In the genomic region with DNA sequence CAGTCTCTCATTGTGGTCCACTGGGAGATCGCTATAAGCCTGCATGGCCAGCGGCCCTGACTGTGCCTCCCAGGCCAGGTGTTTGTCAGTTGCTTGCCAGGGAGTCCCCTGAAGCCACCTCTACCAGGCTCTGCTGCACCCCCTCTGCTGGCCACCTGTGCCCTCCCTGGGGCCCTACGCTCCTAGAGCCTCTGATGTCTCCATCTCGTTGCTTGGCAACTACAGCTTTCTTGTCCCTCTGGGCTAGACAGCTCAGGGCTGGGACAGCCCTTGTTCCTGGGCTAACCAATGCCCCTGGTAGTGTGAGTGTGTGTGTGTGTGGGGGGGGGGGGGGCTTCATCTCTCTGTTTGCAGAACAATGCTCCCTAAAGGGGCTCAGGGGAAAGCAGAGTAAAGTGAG, we compare ENCODE assay signal across 13 mouse cellular contexts. TPM values are rescaled to one million over a fixed set of nuclear protein-coding genes. Genes with fewer than 3 reads are reported as not detected.
DNase-seq lines count a peak whose midpoint lies in the region; ATAC-seq and TF ChIP-seq lines count a peak whose summit lies in the region.
"Had no signal": no experiment of that assay in that cellular context is flagged by ENCODE, and none has a peak within 500 bp of the region (broad histone marks: within the 10 kb centered on the region; RNA-seq: fewer than 3 reads in every experiment).

No protein-coding gene starts in this region.

- H3K9ac ChIP-seq in neural tube, embryonic 11.5 days (ENCODE audit: low read length), result no peak overlapping the region
- no peak overlapping the region for H3K9ac ChIP-seq in hindbrain, embryonic 12.5 days
- H3K9ac ChIP-seq in midbrain, postnatal 0 days (replicated peaks; ENCODE audit: low read length, poor library complexity, severe bottlenecking), result no peak overlapping the region

- no peak for ATAC-seq in neural tube, embryonic 11.5 days (ENCODE audit: insufficient read depth, low FRiP score, low TSS enrichment)
- peak; percentile 85 for ATAC-seq in hindbrain, embryonic 12.5 days (ENCODE audit: low FRiP score)
- ATAC-seq in midbrain, postnatal 0 days (ENCODE audit: low FRiP score), result peak; percentile 50; the same call in 1 of the 2 replicates
- ATAC-seq: inflammation-experienced regulatory T-cells, adult 6 months had no signal

- H3K9me3 ChIP-seq in neural tube, embryonic 11.5 days (ENCODE audit: control insufficient read depth, low read length), result no peaks in the 10 kb centered on the region
- H3K9me3 ChIP-seq in hindbrain, embryonic 12.5 days (replicated peaks), result no peaks in the 10 kb centered on the region
- H3K9me3 ChIP-seq in midbrain, postnatal 0 days (ENCODE audit: low read length), result no peaks in the 10 kb centered on the region

- H3K36me3 ChIP-seq in neural tube, embryonic 11.5 days (ENCODE audit: control insufficient read depth, insufficient read depth, low read length), result no peaks in the 10 kb centered on the region
- H3K36me3 ChIP-seq in hindbrain, embryonic 12.5 days, result no peaks in the 10 kb centered on the region
- H3K36me3 ChIP-seq in midbrain, postnatal 0 days (ENCODE audit: insufficient read depth, low read length), result no peaks in the 10 kb centered on the region

- peak; percentile 25 for DNase-seq in neural tube, embryonic 11.5 days (ENCODE audit: low spot score)
- no peak for DNase-seq in neural tube, embryonic 10.5 days (ENCODE audit: extremely low spot score, low spot score)
- DNase-seq in midbrain, postnatal 0 days (ENCODE audit: low spot score), result peak; percentile 15
- no peak for DNase-seq in frontal cortex, postnatal 10 days (ENCODE audit: low spot score in 2 of 2)
- no peak for DNase-seq in lung, postnatal 25 days (ENCODE audit: low spot score)
- no peak for DNase-seq in ovary, postnatal 14 days (ENCODE audit: low spot score)
- DNase-seq: cerebellum, postnatal 14 days; heart, adult 2 months; kidney, postnatal 4 days; left cerebral cortex, postnatal 4 days had no signal

- TF ChIP-seq CTCF in midbrain, postnatal 0 days (IDR thresholded peaks at IDR 0.05), result peak; percentile 15; the same call in 1 of the 2 replicates

- 55% methylated on average over 4 of the region's 4 CpGs for WGBS in neural tube, embryonic 11.5 days
- WGBS in hindbrain, embryonic 12.5 days, result 30% methylated on average over 4 of the region's 4 CpGs
- WGBS in midbrain, postnatal 0 days, result 40% methylated on average over 4 of the region's 4 CpGs

- H3K4me1 ChIP-seq in neural tube, embryonic 11.5 days (ENCODE audit: control insufficient read depth, insufficient read depth, low read length), result no peaks in the 10 kb centered on the region
- H3K4me1 ChIP-seq in hindbrain, embryonic 12.5 days, result peaks cover 11% of the 10 kb centered on the region
- H3K4me1 ChIP-seq in midbrain, postnatal 0 days (ENCODE audit: insufficient read depth, low read length), result no peaks in the 10 kb centered on the region

- H3K27me3 ChIP-seq in neural tube, embryonic 11.5 days (ENCODE audit: control insufficient read depth, insufficient read depth, low read length), result no peaks in the 10 kb centered on the region
- no peaks in the 10 kb centered on the region for H3K27me3 ChIP-seq in hindbrain, embryonic 12.5 days
- H3K27me3 ChIP-seq in midbrain, postnatal 0 days (ENCODE audit: insufficient read depth, low read length), result no peaks in the 10 kb centered on the region

- H3K4me3 ChIP-seq in neural tube, embryonic 11.5 days (ENCODE audit: low read depth, low read length), result no peak overlapping the region
- H3K4me3 ChIP-seq in hindbrain, embryonic 12.5 days, result no peak overlapping the region
- no peak overlapping the region for H3K4me3 ChIP-seq in midbrain, postnatal 0 days (ENCODE audit: low read depth, low read length)
- H3K4me3 ChIP-seq: heart, adult 2 months had no signal

- no peak overlapping the region for H3K27ac ChIP-seq in neural tube, embryonic 11.5 days (ENCODE audit: low read depth, low read length)
- no peak overlapping the region for H3K27ac ChIP-seq in hindbrain, embryonic 12.5 days
- no peak overlapping the region for H3K27ac ChIP-seq in midbrain, postnatal 0 days (ENCODE audit: low read depth, low read length)
- H3K27ac ChIP-seq: heart, adult 2 months had no signal

- no peak overlapping the region for H3K4me2 ChIP-seq in neural tube, embryonic 11.5 days (ENCODE audit: low read depth)
- H3K4me2 ChIP-seq in hindbrain, embryonic 12.5 days (replicated peaks), result no peak overlapping the region
- H3K4me2 ChIP-seq in midbrain, postnatal 0 days (ENCODE audit: low read depth, low read length, poor library complexity, severe bottlenecking), result no peak overlapping the region

RNA-seq across cellular contexts. Expression of a gene that starts 10.1 kb away (rescaled TPM):
- 41.4 and 44.8 TPM in 2 replicates for polyA plus RNA-seq in neural tube, embryonic 11.5 days (2014; fragmentation: Nextera tagmentation; extraction: Ambion mirVana)
- polyA plus RNA-seq in hindbrain, embryonic 12.5 days (2016; fragmentation: Nextera tagmentation; extraction: Ambion mirVana), result 35.9 and 39.3 TPM in 2 replicates
- 8.9 and 9.3 TPM in 2 replicates for total RNA-seq in midbrain, postnatal 0 days (2014; rRNA removed)
- 4.1 and 4.7 TPM in 2 replicates for polyA plus RNA-seq in midbrain, postnatal 0 days (2015; fragmentation: Nextera tagmentation; extraction: Ambion mirVana)

RNA-seq across cellular contexts. Expression of a gene that starts 38.3 kb away (rescaled TPM):
- polyA plus RNA-seq in neural tube, embryonic 11.5 days (2014; fragmentation: Nextera tagmentation; extraction: Ambion mirVana), result 0.28 and 0.52 TPM in 2 replicates
- 0.17 and 0.26 TPM in 2 replicates for polyA plus RNA-seq in hindbrain, embryonic 12.5 days (2016; fragmentation: Nextera tagmentation; extraction: Ambion mirVana)
- total RNA-seq in midbrain, postnatal 0 days (2014; rRNA removed), result 0.33 and 0.49 TPM in 2 replicates
- 0.53 and 0.79 TPM in 2 replicates for polyA plus RNA-seq in midbrain, postnatal 0 days (2015; fragmentation: Nextera tagmentation; extraction: Ambion mirVana)
- total RNA-seq: heart, adult 2 months; left cerebral cortex, postnatal 4 days had no signal
- polyA plus RNA-seq: inflammation-experienced regulatory T-cells, adult 6 months; lung, embryonic 16.5 days had no signal

Comparison
In these comparisons a context has a peak if more than half of its experiments do, and no peak if none do; other contexts are left out.
1. DNase-seq: peak in neural tube, embryonic 11.5 days (single experiment) and midbrain, postnatal 0 days (single experiment); none in neural tube, embryonic 10.5 days (single experiment), frontal cortex, postnatal 10 days (0 of 2), lung, postnatal 25 days (single experiment) and ovary, postnatal 14 days (single experiment).